Mouse (Mus musculus) left cerebral cortex, postnatal 14 days (tissue): ENCODE results near the gene Hyal2. TPM values are rescaled to one million over a fixed set of nuclear protein-coding genes. Genes with fewer than 3 reads are reported as not detected.

Experiments used
- DNase-seq, 2 experiments: peaks; one replicate each; pipeline ENCODE4 v3.0.0; 2021 to 2022; ENCODE audit warnings: low spot score in 2 of 2, mixed read lengths in 1 of 2
- intact Hi-C: fragments of 180-260 bp; cut with DNase I; formaldehyde crosslinking; loops from one replicate; pipeline ENCODE4 v1.15.1; 2025
- long read RNA-seq, 2 experiments: library from polyadenylated mRNA; stranded (forward); transcript quantifications; one replicate each; pipeline ENCODE4 v2.0.0; 2021
- total RNA-seq, 2 experiments: library from RNA; stranded (reverse); gene quantifications; 2 replicates each; pipeline ENCODE4 v1.2.3; 2021

Hyal2 gene
- total RNA-seq: 10 to 100 TPM; 13.0 to 16.2 TPM
- long read RNA-seq, experiment 1, transcript Hyal2-201 (4 exons, 1,893 nt): major isoform, 10 of 15 reads
- long read RNA-seq, experiment 1, partial matches to known transcripts: 3 of 15 reads
- long read RNA-seq, experiment 1, other reads (novel, unspliced or antisense): 1 of 15 reads
- long read RNA-seq, experiment 2, transcript Hyal2-201 (4 exons, 1,893 nt): major isoform, 7 of 10 reads
- long read RNA-seq, experiment 2, partial matches to known transcripts: 2 of 10 reads
- long read RNA-seq, experiment 2, other reads (novel, unspliced or antisense): 0 of 10 reads

DNA sequence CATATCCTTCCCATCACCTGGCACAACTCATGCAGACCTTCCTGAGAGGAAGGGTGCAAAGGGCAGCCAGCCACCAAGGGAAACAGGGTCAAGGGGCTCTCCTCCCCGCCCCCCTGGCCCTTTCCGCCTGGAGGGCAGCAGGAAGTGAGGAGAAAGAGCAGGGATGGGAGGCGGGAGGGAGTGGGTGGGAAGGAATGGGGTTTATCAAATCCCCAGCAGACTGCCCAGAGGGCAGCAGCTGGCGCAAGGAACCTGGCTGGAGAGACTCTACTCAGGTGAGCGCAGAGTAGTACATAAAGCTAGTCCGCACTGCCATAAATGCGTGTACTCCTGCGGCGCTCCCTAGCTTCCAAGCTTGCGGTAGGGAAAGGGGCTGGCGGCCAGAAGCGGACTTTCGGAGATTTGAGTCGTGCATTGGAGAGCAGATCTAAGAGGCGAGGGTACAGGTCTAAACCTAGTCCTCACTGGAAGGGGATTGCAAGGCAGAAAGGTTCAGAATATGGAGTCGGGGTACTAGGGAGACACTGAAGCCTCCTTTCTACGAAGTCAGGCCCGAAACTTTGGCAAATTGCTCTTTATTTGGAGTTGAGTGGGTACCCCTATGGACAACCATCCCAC, at the start of gene Hyal2:
Hyal2 (plus strand) TSS at position 244 of the 618 bp plus-strand sequence.
- no peak for DNase-seq
- intact Hi-C loops: no loop called here

DNA sequence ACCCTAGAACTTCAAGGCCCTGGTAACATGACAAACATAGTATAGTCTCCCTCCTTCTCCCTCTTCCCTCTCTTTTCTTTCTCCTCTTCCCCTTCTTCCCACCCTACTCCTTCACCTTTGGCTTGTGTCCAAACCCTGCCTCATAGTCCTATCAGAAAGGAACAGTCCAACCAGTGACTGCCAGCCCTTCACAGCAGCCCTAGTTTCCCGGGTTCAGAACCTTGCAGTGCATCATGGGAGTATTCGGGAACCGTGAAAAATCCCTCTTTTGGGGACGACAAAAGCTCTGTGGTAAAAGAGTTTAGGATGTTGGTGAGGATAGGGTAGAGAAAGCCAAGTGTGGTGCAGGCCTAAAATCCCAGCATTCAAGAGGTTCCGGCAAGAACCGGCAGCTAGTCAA, 47.4 kb upstream of the Hyal2 start:
- no peak for DNase-seq
- intact Hi-C loops: no loop called here

DNA sequence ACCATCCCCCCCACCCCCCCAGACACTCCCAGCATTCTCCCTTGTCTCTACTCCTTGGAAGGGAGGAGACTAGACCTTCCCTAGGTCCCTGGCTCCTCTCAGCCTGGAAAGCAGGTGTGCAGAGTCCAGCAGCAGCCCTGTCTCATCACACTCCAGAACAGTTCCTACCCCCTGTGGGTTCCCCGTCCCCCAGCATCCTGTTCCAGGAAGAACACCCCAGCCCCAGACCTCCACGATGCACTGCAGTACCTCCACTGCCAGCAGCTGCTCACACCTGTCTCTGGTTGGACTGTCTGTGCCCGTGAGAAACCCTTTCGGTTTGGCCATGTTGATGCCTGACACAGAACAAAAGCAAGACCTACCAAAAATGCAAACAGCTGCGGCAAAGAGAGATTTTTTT, 46.6 kb upstream of the Hyal2 start:
- intact Hi-C loops: no loop called here
- no peak for DNase-seq

DNA sequence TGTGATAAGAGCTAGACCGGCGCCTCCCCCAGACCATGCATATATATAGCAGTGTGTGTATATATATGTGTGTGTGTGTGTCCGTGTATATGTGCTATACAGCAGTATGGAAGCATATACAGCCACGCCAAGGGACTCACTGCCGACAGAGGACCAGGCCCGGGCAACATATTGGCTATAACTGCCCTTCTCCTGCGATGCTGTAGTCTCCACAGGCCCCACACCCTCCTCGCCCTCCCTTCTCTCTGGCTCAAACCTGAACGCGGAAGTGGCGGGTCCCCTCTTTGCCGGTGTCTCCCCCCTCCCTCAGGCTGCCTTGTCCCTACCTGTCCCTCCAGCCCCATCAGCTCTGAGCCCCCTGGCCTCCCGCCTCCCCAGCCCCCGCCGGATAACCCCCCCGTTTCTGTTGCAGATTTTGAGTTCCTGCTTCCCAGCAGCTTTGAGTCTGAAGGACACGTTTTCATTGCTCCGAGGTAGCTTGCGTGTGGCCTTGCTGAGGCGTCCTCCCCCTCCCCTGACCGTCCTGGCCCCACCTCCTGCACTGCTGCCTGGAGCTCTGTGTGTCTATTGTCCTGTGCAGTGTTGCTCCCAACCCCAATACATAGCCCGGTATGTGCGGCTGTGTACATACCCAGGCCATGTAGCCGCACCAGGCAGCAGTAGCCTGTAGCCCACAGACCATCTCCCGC, 45.9 kb upstream of the Hyal2 start:
- DNase-seq: no peak
- intact Hi-C loops: no loop called here

DNA sequence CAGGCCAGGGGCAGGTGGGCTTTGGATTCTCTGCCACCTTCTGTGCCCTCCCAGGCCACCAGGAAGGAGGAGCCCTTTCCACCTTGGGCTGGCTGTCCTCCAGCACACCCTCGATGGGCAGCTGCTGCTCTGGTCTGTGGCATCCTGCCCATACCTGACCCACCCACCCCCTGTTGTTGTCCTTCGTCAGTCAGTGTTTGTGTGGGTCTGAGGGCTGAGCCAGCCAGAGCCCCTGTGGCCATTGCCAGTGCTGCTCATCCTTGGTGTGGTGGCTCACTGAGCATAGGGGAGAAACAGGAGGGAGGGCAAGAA, 45.4 kb upstream of the Hyal2 start:
- DNase-seq: no peak
- intact Hi-C loops: no loop called here

DNA sequence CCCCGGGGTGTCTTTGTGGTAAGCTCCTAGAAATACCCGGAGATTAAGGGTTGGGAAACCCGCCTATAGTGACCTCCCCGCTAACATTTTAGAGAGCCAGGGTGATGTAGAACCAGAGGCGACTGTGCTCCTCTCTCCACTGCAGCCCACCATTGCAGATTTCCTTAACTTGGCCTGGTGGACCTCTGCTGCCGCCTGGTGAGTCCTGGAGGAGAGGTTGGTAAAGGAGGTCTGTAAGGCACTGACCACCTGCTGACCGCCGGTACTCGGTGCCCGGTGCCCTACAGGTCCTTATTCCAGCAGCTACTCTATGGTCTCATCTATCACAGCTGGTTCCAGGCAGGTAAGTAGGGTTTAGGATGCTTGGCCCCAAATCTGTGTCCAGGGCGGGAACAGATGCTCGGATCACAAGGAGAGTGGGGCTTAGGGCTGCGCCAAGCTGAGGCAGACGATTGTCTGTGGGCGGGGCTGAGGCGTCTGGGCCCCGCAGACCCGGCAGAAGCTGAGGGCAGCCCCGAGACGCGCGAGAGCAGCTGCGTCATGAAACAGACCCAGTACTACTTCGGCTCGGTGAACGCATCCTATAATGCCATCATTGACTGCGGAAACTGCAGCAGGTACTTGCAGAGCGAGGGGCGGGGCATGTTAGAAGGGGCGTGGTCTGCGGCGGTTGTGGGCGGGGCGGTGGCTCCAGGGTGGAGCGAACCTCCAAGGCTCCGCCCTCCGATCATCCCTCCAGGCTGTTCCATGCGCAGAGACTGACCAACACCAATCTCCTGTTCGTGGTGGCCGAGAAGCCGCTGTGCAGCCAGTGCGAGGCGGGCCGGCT, 41.3 kb upstream of the Hyal2 start:
- peak; percentile 73 to 77 for DNase-seq
- intact Hi-C loops: no loop called here

DNA sequence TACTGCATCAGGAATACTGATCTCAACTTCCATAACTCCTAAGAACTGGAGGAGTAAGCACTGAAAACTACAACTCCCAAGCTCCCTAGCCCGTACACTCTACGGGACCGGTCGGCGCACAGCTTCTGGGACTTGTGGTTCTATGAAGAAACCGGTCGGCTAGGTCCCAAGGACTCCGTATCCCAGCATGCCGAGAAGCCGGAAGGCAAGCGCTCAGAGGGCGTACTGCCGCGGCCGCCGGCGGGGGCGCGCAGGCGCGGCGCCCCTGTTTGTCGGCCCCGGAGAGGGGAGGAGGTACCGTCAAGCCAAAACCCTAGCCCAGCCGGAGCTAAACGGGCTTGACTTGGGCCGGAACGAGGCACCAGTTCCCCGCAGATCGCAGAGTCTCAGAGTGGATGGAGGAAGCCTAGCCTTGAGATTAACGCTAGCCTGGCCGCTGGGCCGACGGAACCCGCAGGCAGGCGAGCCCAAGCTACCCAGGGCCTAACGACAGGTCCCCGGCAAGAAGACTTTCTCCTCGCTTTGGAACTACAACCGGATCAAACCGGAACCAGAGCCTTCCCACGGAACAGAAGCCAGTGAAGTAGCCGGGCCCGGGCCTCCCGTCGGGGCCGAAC, 33.8 kb upstream of the Hyal2 start, which contains the start of gene Tmem115:
Tmem115 (plus strand) TSS at position 155 of the 617 bp plus-strand sequence.
- intact Hi-C loops: loop anchor here (10.0 kb wide), 1 partner anchor 639 kb away; the partner anchor contains the start of gene Manf
- peak; percentile 95 to 97 for DNase-seq

DNA sequence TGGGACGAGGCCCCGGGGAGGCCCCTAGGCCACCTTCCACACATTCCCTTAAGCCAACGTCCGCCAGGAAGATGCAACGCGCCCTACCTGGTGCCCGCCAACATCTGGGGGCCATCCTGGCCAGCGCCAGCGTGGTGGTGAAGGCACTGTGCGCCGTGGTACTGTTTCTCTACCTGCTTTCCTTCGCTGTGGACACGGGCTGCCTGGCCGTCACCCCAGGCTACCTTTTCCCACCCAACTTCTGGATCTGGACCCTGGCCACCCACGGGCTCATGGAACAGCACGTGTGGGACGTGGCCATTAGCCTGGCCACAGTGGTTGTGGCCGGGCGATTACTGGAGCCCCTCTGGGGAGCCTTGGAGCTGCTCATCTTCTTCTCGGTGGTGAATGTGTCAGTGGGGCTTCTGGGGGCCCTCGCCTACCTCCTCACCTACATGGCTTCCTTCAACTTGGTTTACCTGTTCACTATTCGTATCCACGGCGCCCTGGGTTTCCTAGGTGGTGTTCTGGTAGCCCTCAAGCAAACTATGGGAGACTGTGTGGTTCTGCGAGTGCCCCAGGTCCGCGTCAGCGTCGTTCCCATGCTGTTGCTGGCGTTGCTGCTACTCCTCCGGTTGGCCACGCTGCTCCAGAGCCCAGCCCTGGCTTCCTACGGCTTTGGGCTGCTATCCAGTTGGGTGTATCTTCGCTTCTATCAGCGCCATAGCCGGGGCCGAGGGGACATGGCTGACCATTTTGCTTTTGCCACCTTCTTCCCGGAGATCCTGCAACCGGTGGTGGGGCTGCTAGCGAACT, 33.1 kb upstream of the Hyal2 start:
- no peak for DNase-seq
- intact Hi-C loops: loop anchor here (10.0 kb wide), 1 partner anchor 640 kb away; the partner anchor contains the start of gene Manf

DNA sequence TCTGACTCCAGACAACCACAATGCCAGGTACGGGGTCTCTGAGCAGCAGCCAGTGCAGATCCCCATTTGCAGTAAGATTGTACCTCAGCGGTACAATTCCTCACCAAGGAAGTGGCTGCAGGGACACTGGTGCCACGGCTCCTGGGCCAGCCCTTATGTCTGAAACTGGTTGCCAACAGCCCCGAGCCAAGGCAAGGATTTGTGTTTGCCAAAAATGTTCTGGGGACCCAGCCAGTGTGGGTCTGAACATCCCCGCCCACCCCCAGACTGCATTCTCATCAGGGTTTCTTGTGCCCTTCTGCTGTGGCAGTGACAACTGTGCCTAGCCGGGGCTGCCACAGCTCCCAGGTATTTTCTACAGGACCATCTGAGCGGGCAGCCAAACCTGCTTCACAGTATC, 29.5 kb upstream of the Hyal2 start:
- DNase-seq: no peak
- intact Hi-C loops: loop anchor here (10.0 kb wide), 1 partner anchor 643 kb away; the partner anchor contains the start of gene Manf

DNA sequence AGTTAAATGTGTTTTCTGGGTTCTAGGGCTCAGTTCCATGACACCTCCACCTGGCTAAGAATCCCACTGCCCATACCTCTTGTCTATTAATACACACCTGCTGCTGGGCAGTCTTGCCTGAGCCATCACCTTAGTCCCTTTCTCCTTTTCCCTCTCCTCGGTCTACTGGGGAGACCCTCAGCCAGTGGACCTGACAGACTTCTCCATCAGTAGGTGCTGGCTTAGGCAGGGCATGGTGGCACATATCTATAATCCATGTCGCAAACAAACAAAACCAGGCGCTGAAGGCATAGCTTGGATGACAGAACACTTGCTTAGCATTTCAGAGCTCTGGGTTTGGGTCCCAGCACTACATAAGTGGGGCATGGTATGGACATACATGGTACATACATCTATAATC, 29.0 kb upstream of the Hyal2 start:
- intact Hi-C loops: loop anchor here (10.0 kb wide), 1 partner anchor 644 kb away; the partner anchor contains the start of gene Manf
- DNase-seq: no peak

DNA sequence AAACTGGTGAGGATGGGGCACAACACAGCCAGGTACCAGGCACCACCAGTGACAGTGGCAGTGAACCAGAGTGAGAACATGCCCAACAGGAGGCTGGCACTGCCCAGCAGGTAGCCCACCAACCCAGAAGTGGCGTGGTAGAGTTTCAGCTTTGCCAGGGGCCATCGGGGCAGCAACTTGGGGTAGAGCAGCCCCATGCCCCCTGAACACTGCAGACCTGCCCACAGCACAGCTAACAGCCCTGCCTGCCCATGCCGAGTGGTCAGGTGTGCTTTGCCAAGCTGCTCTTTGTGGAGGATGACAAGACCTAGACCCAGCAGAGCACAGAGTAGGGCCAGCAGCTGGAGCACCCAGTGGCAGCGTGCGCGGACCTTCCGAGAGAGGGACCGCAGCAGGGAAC, 27.8 kb upstream of the Hyal2 start:
- intact Hi-C loops: loop anchor here (10.0 kb wide), 1 partner anchor 645 kb away; the partner anchor contains the start of gene Manf
- DNase-seq: no peak

DNA sequence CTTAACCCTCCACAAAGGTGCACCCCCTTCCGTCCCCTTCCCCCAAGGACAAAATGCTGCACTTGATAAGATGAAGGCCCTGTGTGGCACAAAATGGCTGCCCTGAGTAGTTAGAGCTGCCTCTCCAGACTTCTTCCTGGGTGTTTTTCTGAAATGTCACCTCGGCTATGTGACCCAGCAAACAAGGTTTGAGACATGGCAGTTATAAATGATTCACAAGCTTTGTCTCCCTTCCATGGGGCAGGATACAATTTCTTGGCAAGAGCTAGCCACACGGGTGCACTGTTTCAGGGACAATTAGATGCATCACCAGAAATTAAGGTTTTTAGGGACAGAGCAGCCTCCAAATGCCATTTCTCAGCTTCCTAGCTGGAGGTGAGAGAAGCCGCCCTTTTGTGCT, 27.3 kb upstream of the Hyal2 start:
- DNase-seq: no peak
- intact Hi-C loops: no loop called here

DNA sequence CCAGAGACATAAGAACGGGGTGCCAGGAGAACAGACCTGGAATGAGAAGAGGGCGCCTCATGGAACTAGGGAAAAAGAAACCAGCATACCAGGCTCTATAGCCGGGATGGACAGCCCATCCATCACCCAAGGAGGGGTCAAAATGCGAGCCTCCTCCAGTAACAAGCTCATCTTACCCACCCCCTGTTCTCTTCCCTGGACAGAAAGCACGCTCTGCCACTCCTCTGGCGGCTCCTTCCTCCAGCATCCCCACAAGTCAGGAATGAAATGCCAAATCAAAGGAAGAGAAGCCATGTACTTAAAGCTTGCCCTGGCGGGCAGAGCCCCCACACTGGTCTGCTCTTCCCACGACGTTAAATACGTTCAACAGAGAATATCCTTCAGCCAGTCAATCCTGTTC, 26.7 kb upstream of the Hyal2 start:
- no peak for DNase-seq
- intact Hi-C loops: no loop called here

DNA sequence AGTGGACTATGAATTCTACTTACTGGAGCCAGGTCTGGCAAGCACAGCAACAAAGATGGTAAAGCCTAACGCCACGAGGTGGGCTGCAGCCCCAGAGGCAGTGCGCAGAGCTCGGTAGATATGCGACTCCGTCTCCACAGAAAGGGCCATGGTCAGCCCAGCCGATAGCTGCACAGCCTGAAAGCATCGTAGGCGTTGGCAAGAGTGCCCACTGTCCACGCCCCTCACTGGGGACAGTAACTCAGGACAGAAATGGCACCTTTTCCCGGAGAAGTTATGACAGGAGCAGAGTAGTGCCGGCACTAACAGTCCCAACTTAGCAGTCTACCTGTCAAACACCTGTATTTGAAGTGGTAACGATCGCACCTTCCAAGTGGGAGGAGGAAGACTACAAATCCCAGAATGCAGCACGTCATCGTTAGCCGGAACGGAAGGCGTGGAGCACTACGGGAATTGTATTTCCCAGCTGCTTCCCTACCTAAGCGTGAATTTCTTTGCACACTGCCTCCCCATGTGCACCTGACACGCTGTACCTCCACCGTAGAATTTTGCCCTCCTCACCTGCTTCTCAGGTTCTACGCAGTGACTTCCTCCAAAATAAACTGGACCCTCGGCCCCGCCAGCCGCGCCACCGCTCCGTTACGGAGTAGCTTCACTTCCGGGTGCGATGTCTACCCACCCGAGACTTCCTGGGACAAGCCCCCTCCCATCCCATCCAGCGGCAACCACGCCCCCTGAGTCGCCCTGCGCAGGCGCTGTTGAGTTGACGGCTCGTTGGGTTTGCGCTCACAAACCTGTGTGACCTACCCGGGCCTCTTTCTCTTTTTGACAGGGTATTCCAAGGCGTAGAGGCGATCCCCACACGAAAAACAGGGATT, 26.0 kb upstream of the Hyal2 start, which contains the start of the genes Cyb561d2 and Nprl2:
Cyb561d2 (minus strand) TSS at position 720 of the 878 bp plus-strand sequence.
Nprl2 (plus strand) TSS at position 753 of the 878 bp plus-strand sequence.
- peak; percentile 92 to 94 for DNase-seq
- intact Hi-C loops: no loop called here

DNA sequence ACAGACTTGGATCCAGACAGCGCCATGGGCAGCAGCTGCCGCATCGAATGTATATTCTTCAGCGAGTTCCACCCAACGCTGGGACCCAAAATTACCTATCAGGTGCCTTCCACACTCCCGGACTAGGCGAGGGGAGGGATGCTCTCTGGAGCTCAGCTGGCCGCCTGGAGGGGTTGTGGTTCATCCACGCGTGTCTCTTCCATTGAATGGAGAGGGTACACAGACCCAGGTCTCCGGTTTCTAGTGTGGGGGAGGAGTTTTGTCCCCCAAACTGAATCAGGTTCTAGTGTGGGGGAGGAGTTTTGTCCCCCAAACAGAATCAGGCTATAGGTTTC, 25.4 kb upstream of the Hyal2 start:
- intact Hi-C loops: no loop called here
- DNase-seq: no peak

DNA sequence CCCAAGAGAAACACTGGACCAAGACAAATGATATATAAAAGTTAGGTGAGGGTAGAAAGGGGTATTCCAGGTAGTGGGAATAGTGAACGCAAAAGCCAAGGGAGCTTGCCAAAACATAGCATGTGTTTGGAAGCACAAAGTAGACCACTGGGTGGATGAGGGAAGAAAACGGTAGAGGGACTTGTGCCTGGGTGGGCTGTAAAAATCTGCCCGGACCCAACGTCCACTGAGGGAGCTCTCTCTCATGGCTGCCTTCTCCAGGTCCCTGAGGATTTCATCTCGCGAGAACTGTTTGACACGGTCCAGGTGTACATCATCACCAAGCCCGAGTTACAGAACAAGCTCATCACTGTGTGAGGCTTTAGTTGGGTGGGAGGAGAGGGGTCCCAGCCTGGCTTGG, 25.0 kb upstream of the Hyal2 start:
- intact Hi-C loops: no loop called here

DNA sequence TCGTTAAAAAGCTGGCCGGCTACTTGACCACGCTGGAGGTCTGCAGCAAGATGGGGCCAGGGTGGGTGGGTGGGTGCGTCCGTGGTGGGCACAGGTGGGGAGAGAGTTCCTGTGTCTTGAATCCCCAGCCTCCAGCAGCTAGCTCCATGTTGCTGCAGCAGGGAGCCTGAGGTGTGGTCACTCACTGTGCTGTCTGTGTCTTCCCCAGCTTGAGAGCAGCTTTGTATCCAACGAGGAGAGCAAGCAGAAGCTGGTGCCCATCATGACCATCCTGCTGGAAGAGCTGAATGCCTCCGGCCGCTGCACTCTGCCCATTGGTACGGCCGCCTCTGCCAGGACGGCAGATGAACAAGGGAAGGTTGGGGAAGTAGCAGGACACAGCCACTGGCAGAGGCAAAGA, 24.4 kb upstream of the Hyal2 start:
- intact Hi-C loops: no loop called here
- no peak for DNase-seq

More for the DNA sequence above, 25.0 kb upstream of the Hyal2 start:
- no peak for DNase-seq
